Mouse (Mus musculus): ENCODE measurements around the gene D930020B18Rik. TPM values are rescaled to one million over a fixed set of nuclear protein-coding genes. Genes with fewer than 3 reads are reported as not detected.

D930020B18Rik gene
- total RNA-seq, 2 experiments from 2014 or later = 0.22 to 0.43 TPM

- DNase-seq (ENCODE audit: low spot score in 2 of 2) = no peak
These were observed 62.2 kb downstream of the D930020B18Rik start for GRCm38 (mm10) chr10:121703619-121704018.

DNA sequence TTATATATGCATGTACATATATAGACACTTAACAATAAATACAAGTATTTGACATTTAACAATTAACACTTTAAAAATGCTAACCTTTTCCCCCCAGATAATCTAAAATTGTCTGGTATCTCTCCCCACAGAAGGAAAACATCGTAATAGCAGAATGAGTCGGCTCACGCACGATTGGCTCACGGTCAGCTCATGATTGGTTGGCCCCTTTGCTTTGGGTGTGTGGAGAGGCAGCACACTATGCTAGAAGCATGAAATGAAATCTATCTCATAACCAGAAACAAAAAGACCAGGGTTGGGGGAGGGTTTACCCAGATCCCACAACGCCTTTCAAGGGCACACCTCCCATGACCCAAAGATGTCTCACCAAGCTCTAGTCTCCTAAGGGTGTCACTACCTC, 63.5 kb downstream of the D930020B18Rik start:
- no peak for DNase-seq (ENCODE audit: low spot score in 2 of 2)

GRCm38 (mm10) chr10:121705399-121706163, 64.2 kb downstream of the D930020B18Rik start:
- DNase-seq (ENCODE audit: low spot score in 2 of 2) = no peak

DNA sequence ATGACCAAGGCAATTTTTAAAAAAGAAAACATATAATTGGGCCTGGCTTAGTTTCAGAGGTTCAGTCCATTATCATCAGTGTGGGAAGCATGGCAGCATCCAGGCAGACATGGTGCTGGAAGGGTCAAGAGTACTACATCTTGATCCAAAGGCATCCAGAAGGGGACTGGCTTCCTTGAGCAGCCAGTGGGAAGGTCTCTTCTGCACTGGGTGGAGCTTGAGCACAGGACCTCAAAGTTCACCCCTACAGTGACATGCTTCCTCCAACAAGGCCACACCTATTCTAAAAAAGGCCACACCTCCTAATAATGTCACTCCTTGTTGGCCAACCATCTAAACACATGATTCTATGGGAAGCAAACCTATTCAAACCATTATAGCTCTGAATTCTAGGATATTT, 75.5 kb downstream of the D930020B18Rik start:
- no peak for DNase-seq (ENCODE audit: low spot score in 2 of 2)

GRCm38 (mm10) chr10:121718896-121719585, 77.7 kb downstream of the D930020B18Rik start:
- DNase-seq (ENCODE audit: low spot score in 2 of 2) = no peak

- DNase-seq (ENCODE audit: low spot score in 2 of 2) = no peak
These were observed 79.3 kb downstream of the D930020B18Rik start for GRCm38 (mm10) chr10:121720701-121721100.

- DNase-seq (ENCODE audit: low spot score in 2 of 2) = no peak
These were observed 85.1 kb downstream of the D930020B18Rik start for GRCm38 (mm10) chr10:121726505-121726904.

DNA sequence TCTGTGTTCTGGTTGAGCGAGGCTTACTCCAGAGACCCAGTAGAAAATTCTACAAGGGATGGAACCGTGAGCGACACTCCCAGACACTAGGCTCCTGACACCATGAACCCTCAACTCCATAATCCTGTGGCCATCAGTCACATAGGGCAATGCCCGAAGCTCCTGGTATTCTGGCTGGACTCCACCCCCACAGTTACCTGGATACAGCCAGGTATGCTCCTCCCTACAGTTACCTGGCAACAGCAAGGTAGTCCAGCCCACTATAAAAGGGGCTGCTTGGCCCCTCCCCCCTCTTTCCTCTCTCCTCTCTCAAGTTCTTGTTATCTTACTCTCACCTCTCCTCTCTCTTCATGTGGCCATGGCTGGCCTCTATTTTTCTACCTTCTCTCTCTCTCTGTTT, 85.8 kb downstream of the D930020B18Rik start:
- no peak for DNase-seq (ENCODE audit: low spot score in 2 of 2)

DNA sequence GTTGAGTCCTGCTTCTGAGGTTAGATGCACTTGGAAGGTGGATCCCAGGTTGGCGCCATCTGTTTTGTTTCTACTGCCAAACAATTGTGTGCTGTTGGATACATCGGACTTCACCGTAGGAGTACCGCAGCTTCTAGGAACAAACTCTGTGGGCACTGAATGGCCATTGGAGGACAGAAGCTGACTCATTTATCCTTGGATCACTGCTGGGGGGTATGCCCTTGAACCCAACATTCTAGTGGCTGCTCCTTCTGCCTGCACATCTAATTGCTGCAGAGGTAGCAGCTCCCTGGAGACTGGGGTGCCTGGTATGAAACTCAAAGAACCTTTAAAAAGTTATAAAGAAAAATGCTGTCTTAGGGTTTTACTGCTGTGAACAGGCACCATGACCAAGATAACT, 86.8 kb downstream of the D930020B18Rik start:
- no peak for DNase-seq (ENCODE audit: low spot score in 2 of 2)

GRCm38 (mm10) chr10:121731048-121731725, 89.8 kb downstream of the D930020B18Rik start:
- DNase-seq (ENCODE audit: low spot score in 2 of 2) = no peak

GRCm38 (mm10) chr10:121732542-121732941, 91.2 kb downstream of the D930020B18Rik start:
- no peak for DNase-seq (ENCODE audit: low spot score in 2 of 2)

- no peak for DNase-seq (ENCODE audit: low spot score in 2 of 2)
These were observed 95.9 kb downstream of the D930020B18Rik start for GRCm38 (mm10) chr10:121737256-121737655.

- DNase-seq (ENCODE audit: low spot score in 2 of 2) = peak; percentile 85 to 91
These were observed 98.4 kb downstream of the D930020B18Rik start, which contains the start of gene BC048403 for GRCm38 (mm10) chr10:121739548-121740505. TSS of gene BC048403 (plus strand) at chr10:121739937.

GRCm38 (mm10) chr10:121742336-121742735, 100.9 kb downstream of the D930020B18Rik start:
- DNase-seq (ENCODE audit: low spot score in 2 of 2) = no peak

Small RNAs within 50 kb of the gene (microRNA-seq; reads per million reads assigned to microRNA genes)
- 0 reads per million in 2 experiments for gene Gm24330

Other genes with a start within 250 kb of the D930020B18Rik start
- 10 to 100 TPM; 14.3 to 15.5 TPM for gene Rassf3, start 165.2 kb upstream of the D930020B18Rik start, total RNA-seq (2021)
- 10 to 100 TPM; 40.9 to 43.7 TPM for gene Tbk1, start 54.8 kb upstream of the D930020B18Rik start, total RNA-seq (2021)
- 10 to 100 TPM; 69.5 to 72.9 TPM for gene Xpot, start 15.3 kb upstream of the D930020B18Rik start, total RNA-seq (2021)
- 1 to 10 TPM; 6.8 to 8.0 TPM for gene BC048403, start 98.3 kb downstream of the D930020B18Rik start, total RNA-seq (2021)

Data from layer of hippocampus, postnatal 10 days (tissue).